Mouse (Mus musculus) liver, adult 2 months (tissue): ENCODE measurements around the gene Scube3.

Experiments used
- CTCF ChIP-seq: fragments of 200-500 bp; IDR thresholded peaks from 2 replicates; pipeline ENCODE4 v1.5.1; 2011; ENCODE audit warnings: low read depth, low read length, control low read depth
- POLR2A ChIP-seq: fragments of 200-500 bp; IDR thresholded peaks from 2 replicates; pipeline ENCODE4 v1.6.1; 2011; ENCODE audit warnings: low read length, control low read depth; ENCODE audit not compliant: insufficient read depth; ENCODE audit errors: extremely low read depth

DNA sequence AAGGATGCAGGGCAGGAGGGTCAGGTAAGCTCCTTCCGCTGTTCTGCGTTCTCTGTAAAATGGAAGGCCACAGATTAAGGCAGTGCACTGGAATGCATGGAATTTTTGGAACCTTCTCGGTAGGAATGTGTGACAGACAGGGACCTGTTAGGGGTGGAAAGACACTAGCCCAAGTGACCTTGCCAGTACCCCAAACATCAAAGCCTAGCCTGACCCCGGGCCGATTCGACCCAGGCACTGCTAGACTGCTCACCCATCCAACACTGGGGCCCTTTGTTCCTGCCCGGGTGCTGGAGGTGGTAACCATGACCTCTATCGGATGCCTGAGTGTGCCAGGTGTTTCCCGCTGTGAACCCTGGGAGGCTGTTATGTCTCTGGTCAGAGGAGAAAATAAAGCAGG, 3.3 kb upstream of the Scube3 start:
- TF ChIP-seq CTCF (no peak), POLR2A (no peak)
